Mouse (Mus musculus): ENCODE data around the gene Rhbdf1. TPM values are rescaled to one million over a fixed set of nuclear protein-coding genes. Genes with fewer than 3 reads are reported as not detected.

Gene Rhbdf1
- polyA plus RNA-seq (2012; rRNA removed): 92.5 and 97.3 TPM in 2 replicates

GRCm38 (mm10) chr11:32221951-32222409 is at the start of gene Rhbdf1:
TSS of gene Rhbdf1 (minus strand) at chr11:32222300.

GRCm38 (mm10) chr11:32267188-32267884 is 45.2 kb upstream of the Rhbdf1 start, which contains the start of gene Nprl3:
TSS of gene Nprl3 (minus strand) at chr11:32267707.

GRCm38 (mm10) chr11:32226124-32226871 is 4.2 kb upstream of the Rhbdf1 start, which contains the start of gene Mpg:
TSS of gene Mpg (plus strand) at chr11:32226505.

DNA sequence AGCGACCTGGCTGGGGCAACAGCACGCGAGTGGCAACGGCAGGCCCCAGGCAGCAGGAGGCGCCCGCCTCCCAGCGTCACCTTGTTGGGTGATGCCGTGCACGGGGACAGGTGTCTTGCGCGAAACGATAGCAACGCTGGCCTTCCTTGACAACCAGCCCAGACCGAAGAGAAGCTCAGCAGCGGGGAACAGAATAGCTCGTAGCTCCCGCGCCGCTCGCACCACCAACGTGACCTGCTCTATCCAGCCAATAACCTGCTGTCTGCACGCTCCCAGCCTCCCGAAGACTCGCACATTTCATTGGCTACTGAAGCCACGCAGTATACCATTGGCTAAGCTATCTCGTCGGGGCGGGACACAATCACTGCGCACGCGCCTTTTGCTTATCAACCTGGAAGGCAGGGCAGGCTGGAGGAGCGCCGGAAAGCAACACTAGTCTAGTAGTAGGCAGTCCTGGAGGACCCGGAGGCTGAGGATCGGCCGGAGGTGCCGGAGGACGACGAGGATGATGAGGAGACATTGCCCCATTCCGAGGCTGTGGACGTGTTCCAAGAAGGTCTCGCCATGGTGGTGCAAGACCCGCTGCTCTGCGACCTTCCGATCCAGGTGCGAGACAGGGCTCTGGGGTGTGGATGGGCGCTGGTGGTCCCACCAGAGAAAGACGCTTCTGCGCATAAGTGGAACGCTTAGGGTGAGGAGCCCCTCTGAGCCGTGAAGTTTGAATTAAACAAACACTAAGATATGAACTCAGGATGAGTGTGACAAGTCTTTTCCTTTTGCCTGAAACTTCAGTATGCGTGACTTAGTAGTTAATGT is 16.8 kb downstream of the Rhbdf1 start, which contains the start of gene Snrnp25:
Snrnp25 (plus strand) TSS at position 358 of the 816 bp plus-strand sequence.

DNA sequence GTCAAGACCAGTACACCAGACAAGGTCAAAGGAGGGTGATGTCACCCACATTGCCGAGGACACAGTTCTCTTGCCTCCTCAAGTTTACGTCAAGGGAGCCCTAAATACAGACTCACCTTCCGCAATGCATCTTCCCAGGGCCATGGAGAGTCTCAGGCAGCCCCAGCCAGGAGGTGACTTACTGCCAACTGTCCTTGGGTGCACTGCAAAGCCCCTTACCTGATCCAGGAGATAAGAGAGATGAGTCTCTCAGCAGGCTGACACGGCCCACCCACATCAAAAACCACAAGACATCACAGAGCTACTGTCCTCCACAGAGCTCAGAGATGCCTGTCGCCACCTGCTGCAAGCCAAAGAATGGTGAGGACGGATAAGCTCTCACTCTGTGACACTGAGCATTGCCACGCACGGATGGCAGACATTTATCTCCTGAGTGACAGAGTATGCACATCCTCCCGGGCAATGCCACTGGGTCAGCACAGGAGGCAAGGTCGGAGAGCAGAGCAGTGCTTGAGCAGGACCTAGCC is 22.0 kb downstream of the Rhbdf1 start, which contains the start of gene Il9r:
Il9r (minus strand) TSS at position 205 of the 527 bp plus-strand sequence.

Other genes starting within 250 kb of the Rhbdf1 start
- 0.98 and 1.1 TPM in 2 replicates for gene Nsg2, start 221.8 kb downstream of the Rhbdf1 start, polyA plus RNA-seq (2012; rRNA removed)
- 0.52 and 0.81 TPM in 2 replicates for gene Il9r, start 22.0 kb downstream of the Rhbdf1 start, polyA plus RNA-seq (2012; rRNA removed)
- gene Snrnp25, start 16.9 kb downstream of the Rhbdf1 start, polyA plus RNA-seq (2012; rRNA removed): 7.8 and 10.3 TPM in 2 replicates
- 4.4 and 5.5 TPM in 2 replicates for gene Mpg, start 4.2 kb upstream of the Rhbdf1 start, polyA plus RNA-seq (2012; rRNA removed)
- gene Nprl3, start 45.4 kb upstream of the Rhbdf1 start, polyA plus RNA-seq (2012; rRNA removed): 45.6 and 48.9 TPM in 2 replicates
- gene Hba-x, start 54.1 kb upstream of the Rhbdf1 start, polyA plus RNA-seq (2012; rRNA removed): not detected in 2 replicates
- 83.3 and 278 TPM in 2 replicates for gene Hba-a1, start 61.2 kb upstream of the Rhbdf1 start, polyA plus RNA-seq (2012; rRNA removed)
- gene Hbq1b, start 64.7 kb upstream of the Rhbdf1 start, polyA plus RNA-seq (2012; rRNA removed): not detected in 2 replicates
- 93.9 and 232 TPM in 2 replicates for gene Hba-a2, start 74.2 kb upstream of the Rhbdf1 start, polyA plus RNA-seq (2012; rRNA removed)
- 0.19 TPM in 1 of 2 replicates, not detected in the other for gene Hbq1a, start 77.8 kb upstream of the Rhbdf1 start, polyA plus RNA-seq (2012; rRNA removed)
- 3.6 and 5.0 TPM in 2 replicates for gene Sh3pxd2b, start 125.5 kb upstream of the Rhbdf1 start, polyA plus RNA-seq (2012; rRNA removed)
- gene Ubtd2, start 233.1 kb upstream of the Rhbdf1 start, polyA plus RNA-seq (2012; rRNA removed): 1.5 and 2.7 TPM in 2 replicates